Mouse (Mus musculus) CD4-positive helper T cell, adult 2 months (primary cell): ENCODE results near the gene Utp20.
A peak's percentile ranks its signal among the peaks of the same experiment; 100 is the strongest.
"Not testable (repeated sequence)": the region's sequence is repeated elsewhere in the genome, so short reads cannot be mapped to it uniquely, and the experiment has no call there.

Experiments used
- DNase-seq: peaks from one replicate; pipeline ENCODE4 v3.0.0-alpha.2; 2012; ENCODE audit warnings: low read depth, missing footprints, low spot score

Utp20 gene

GRCm38 (mm10) chr10:88783941-88784340, 42.7 kb downstream of the Utp20 start:
- DNase-seq, result no peak

GRCm38 (mm10) chr10:88783135-88783534, 43.5 kb downstream of the Utp20 start:
- not testable (repeated sequence) for DNase-seq

DNA sequence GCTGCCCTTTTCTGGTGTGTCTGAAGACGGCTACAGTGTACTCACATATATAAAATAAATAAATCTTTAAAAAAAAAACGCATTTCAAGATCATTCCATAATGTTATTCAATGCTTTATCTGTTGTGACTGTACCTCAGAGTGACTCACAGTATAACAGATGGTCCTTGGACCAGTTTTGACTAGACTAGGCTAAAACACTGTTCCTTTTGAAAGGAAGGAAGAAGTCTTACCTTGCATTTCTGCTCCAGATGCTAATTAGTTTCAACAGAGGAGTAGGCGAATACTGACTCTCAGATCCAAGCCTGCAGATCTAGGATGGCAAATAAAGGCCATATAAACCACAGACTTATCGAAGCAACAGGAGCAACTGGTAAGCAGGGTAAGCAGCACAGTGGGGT, 45.9 kb downstream of the Utp20 start:
- DNase-seq, result no peak

- DNase-seq, result no peak
Observed at GRCm38 (mm10) chr10:88776206-88776605, 50.4 kb downstream of the Utp20 start.

DNA sequence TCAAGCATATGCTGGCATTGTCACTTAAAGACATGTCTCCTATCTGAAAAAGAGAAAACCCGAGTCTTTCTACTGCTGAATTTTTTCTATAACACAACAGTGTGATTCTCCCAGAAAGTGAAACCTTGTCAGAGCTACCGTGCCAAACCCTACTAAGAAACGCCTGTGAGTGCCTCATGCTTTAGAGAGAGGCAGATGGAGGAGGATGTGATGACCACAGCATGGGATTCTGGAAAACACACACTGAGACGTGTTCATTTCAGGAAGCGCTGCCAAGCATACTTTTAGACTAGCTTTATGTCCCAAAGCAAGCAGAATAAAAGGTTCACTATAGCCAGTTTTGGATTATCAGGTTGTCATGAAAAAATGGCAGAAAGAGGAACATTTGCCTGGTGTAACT, 53.6 kb downstream of the Utp20 start:
- DNase-seq, result not testable (repeated sequence)

GRCm38 (mm10) chr10:88769676-88770075, 56.9 kb downstream of the Utp20 start:
- no peak for DNase-seq

DNA sequence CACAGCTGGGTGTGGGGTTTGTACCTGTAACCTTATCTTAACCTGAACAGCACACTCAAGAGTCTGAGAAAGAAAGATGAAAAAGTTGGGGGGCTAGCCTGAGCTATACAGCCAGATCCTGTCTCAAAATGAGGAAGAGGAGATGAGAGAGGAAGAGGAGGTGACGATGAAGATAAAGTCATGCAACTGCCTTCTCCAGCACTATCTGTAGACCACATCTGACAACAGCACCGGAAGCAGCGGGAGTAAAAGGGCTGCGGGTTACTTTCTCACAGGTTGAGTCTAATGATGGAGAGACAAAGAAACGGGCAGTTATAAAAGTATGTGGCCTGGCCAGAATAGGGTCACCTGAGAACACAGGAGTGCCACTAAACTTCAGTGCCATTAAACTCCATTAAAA, 57.6 kb downstream of the Utp20 start:
- DNase-seq, result no peak

- no peak for DNase-seq
Observed at GRCm38 (mm10) chr10:88765431-88766142, 61.0 kb downstream of the Utp20 start.

GRCm38 (mm10) chr10:88761524-88762212, 64.9 kb downstream of the Utp20 start:
- no peak for DNase-seq

- DNase-seq, result no peak
Observed at GRCm38 (mm10) chr10:88741426-88741825, 85.2 kb downstream of the Utp20 start.

DNA sequence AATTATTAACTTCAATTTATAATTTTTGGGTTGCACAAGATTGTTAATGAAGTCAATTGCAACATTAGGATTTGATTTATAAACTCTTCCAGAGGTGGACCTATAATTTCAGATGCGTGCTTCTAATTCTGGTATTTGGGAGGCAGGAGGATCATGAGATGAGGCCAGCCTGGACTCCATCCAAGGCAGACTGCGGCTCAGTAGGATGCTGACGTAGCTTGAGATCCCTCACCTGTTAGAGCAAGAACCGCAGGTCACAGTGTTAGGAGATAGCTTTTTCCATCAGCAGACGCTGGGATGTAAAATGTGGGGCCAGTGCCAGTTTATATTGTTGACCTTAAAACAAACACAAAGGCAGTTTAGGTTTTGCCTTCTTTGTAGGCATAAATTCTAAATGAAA, 85.8 kb downstream of the Utp20 start:
- no peak for DNase-seq

DNA sequence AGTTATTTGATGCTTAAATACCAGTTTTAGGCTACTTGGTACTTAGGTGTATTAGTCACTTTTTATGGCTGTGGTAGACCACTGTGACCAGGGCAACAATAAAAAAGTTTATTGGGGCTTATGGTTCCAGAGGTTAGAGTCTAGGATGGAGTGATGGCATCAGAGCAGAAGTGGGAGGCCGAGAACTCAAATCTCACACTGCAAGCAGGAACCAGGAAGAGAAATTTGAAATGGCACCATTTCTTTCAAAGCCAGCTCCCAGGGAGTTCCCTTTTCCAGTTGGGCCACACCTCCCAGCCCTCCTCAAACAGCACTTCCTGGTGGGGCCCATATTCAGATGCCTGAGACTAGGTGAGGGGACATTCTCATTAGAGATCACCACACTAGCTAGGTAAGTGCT, 86.8 kb downstream of the Utp20 start:
- DNase-seq, result no peak

- DNase-seq, result not testable (repeated sequence)
Observed at GRCm38 (mm10) chr10:88739074-88739473, 87.5 kb downstream of the Utp20 start.

- DNase-seq, result peak; percentile 29
Observed at GRCm38 (mm10) chr10:88732309-88732622, 94.3 kb downstream of the Utp20 start.

DNA sequence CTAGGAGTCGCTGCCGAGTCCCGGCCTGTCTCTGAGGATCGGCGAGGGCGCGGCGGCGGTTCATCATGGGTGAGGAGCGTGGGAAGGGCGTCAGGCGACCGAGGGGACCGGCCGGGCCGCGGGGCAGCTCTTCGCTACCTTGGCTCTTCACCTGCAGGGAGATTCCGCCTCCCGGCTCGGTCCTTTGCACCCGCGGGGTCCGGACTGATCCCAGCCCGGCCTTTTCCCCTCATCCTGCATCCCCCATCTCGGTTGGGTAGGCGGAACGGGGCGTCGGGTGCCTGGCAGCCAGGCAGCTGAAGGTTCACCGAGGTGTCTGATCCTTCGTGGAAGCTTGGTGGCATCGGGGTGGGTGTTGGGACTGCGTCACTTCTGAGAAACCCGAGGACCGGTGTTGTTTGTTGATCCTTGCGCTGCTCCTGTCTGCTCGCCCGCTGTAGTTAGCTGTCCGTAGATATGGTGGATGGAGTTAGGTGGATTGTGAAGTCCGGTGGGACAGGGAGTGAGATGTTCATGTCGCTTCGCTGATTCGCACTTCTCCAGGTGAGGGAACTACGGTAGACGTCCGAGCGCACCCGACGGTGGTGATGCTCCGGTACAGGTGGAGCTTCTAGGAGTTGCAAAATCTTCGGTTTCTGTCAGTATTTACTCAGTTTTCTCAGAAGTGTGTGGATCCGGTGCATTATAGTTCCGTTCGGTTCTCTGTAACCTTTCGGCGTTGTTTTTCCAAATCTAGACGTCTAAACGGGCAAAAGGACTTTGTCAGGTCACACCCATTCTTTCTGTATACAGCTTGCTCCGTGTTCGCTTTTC, 94.9 kb downstream of the Utp20 start:
- no peak for DNase-seq

- peak; percentile 86 for DNase-seq
Observed at GRCm38 (mm10) chr10:88730571-88731495, 95.8 kb downstream of the Utp20 start, which contains the start of gene Arl1. TSS of gene Arl1 (plus strand) at chr10:88730858.

GRCm38 (mm10) chr10:88728166-88728565, 98.4 kb downstream of the Utp20 start:
- DNase-seq, result no peak

DNA sequence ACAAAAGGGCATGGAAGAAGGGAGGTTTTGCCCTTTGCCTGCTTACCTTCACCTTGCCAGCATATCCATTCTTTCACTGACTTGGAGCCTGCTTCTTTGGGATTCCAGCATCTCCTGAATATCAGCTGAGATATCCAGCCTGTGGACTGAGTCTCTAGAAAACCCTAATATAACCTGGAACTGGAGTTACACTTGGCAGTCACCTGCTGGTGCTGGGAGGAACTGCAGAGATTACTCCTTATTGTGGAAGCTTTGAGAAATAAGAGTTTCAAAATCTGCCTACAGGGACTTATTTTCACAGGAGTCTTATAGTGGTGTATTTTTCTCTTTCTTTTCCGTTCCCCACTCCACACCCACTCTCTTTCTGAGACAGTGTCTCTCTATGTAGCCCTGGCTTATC, 99.5 kb downstream of the Utp20 start:
- DNase-seq, result peak; percentile 54

GRCm38 (mm10) chr10:88725343-88725742, 101.3 kb downstream of the Utp20 start:
- peak; percentile 13 for DNase-seq

- DNase-seq, result no peak
Observed at GRCm38 (mm10) chr10:88719618-88720017, 107.0 kb downstream of the Utp20 start.

- no peak for DNase-seq
Observed at GRCm38 (mm10) chr10:88717756-88718025, 108.9 kb downstream of the Utp20 start.
